Mouse (Mus musculus): ENCODE results near the gene Umps. TPM values are rescaled to one million over a fixed set of nuclear protein-coding genes. Genes with fewer than 3 reads are reported as not detected.
A peak's percentile ranks its signal among the peaks of the same experiment; 100 is the strongest.

The Umps gene
- polyA plus RNA-seq, 1 experiment from 2014 or later = 30.9 TPM

GRCm38 (mm10) chr16:33939133-33939531 lies 27.7 kb downstream of the Umps start:
- Histone ChIP-seq H3K27ac (ENCODE audit: low read length) (no peak overlapping the region), H3K4me2 (ENCODE audit: low read depth, low read length) (no peak overlapping the region), H3K27me3 (ENCODE audit: control insufficient read depth, insufficient read depth, low read depth, low read length) (no peaks in the 10 kb centered on the region), H3K9me3 (replicated peaks; ENCODE audit: control insufficient read depth, low read length) (no peaks in the 10 kb centered on the region), H3K4me1 (ENCODE audit: control insufficient read depth, low read depth, low read length) (peaks cover 4% of the 10 kb centered on the region; the same call in 1 of the 2 replicates), H3K9ac (ENCODE audit: low read depth, low read length) (no peak overlapping the region), H3K36me3 (ENCODE audit: control insufficient read depth, insufficient read depth) (no peaks in the 10 kb centered on the region), H3K4me3 (ENCODE audit: low read depth, low read length) (no peak overlapping the region)
- no peak for ATAC-seq (ENCODE audit: low read depth)
- WGBS (ENCODE audit: insufficient replicate concordance) = 66% methylated on average over 2 of the region's 2 CpGs

- no peak for ATAC-seq (ENCODE audit: low read depth)
- Histone ChIP-seq H3K27ac (ENCODE audit: low read length) (no peak overlapping the region), H3K36me3 (ENCODE audit: control insufficient read depth, insufficient read depth) (no peaks in the 10 kb centered on the region), H3K9ac (ENCODE audit: low read depth, low read length) (no peak overlapping the region), H3K4me1 (ENCODE audit: control insufficient read depth, low read depth, low read length) (peaks cover 4% of the 10 kb centered on the region; the same call in 1 of the 2 replicates), H3K27me3 (ENCODE audit: control insufficient read depth, insufficient read depth, low read depth, low read length) (no peaks in the 10 kb centered on the region), H3K9me3 (replicated peaks; ENCODE audit: control insufficient read depth, low read length) (no peaks in the 10 kb centered on the region), H3K4me2 (ENCODE audit: low read depth, low read length) (no peak overlapping the region), H3K4me3 (ENCODE audit: low read depth, low read length) (no peak overlapping the region)
- WGBS (ENCODE audit: insufficient replicate concordance) = 55% methylated on average over 12 of the region's 12 CpGs
Measured at GRCm38 (mm10) chr16:33938311-33939132, 28.3 kb downstream of the Umps start.

GRCm38 (mm10) chr16:33937567-33937966 lies 29.3 kb downstream of the Umps start:
- Histone ChIP-seq H3K27me3 (ENCODE audit: control insufficient read depth, insufficient read depth, low read depth, low read length) (no peaks in the 10 kb centered on the region), H3K4me3 (ENCODE audit: low read depth, low read length) (no peak overlapping the region), H3K4me2 (ENCODE audit: low read depth, low read length) (no peak overlapping the region), H3K9ac (ENCODE audit: low read depth, low read length) (no peak overlapping the region), H3K27ac (ENCODE audit: low read length) (no peak overlapping the region), H3K36me3 (ENCODE audit: control insufficient read depth, insufficient read depth) (no peaks in the 10 kb centered on the region), H3K4me1 (ENCODE audit: control insufficient read depth, low read depth, low read length) (peaks cover 4% of the 10 kb centered on the region; the same call in 1 of the 2 replicates), H3K9me3 (replicated peaks; ENCODE audit: control insufficient read depth, low read length) (no peaks in the 10 kb centered on the region)
- WGBS (ENCODE audit: insufficient replicate concordance) = 40% methylated on average over 8 of the region's 8 CpGs
- ATAC-seq (ENCODE audit: low read depth) = no peak

- no peak overlapping the region for H3K4me2 ChIP-seq (ENCODE audit: low read depth, low read length)
- no peaks in the 10 kb centered on the region for H3K27me3 ChIP-seq (ENCODE audit: control insufficient read depth, insufficient read depth, low read depth, low read length)
- H3K9me3 ChIP-seq (replicated peaks; ENCODE audit: control insufficient read depth, low read length) = no peaks in the 10 kb centered on the region
- no peak overlapping the region for H3K4me3 ChIP-seq (ENCODE audit: low read depth, low read length)
- peaks cover 4% of the 10 kb centered on the region; the same call in 1 of the 2 replicates for H3K4me1 ChIP-seq (ENCODE audit: control insufficient read depth, low read depth, low read length)
- no peak overlapping the region for H3K27ac ChIP-seq (ENCODE audit: low read length)
- 39% methylated on average over 4 of the region's 4 CpGs for WGBS (ENCODE audit: insufficient replicate concordance)
- no peak for ATAC-seq (ENCODE audit: low read depth)
- no peak overlapping the region for H3K9ac ChIP-seq (ENCODE audit: low read depth, low read length)
- H3K36me3 ChIP-seq (ENCODE audit: control insufficient read depth, insufficient read depth) = no peaks in the 10 kb centered on the region
Measured at GRCm38 (mm10) chr16:33936885-33937284, 30.0 kb downstream of the Umps start.

GRCm38 (mm10) chr16:33935407-33935785 lies 31.4 kb downstream of the Umps start:
- ATAC-seq (ENCODE audit: low read depth) = no peak
- H3K9me3 ChIP-seq (replicated peaks; ENCODE audit: control insufficient read depth, low read length) = no peaks in the 10 kb centered on the region
- no peak overlapping the region for H3K4me3 ChIP-seq (ENCODE audit: low read depth, low read length)
- H3K4me1 ChIP-seq (ENCODE audit: control insufficient read depth, low read depth, low read length) = peaks cover 4% of the 10 kb centered on the region; the same call in 1 of the 2 replicates
- no peaks in the 10 kb centered on the region for H3K27me3 ChIP-seq (ENCODE audit: control insufficient read depth, insufficient read depth, low read depth, low read length)
- H3K9ac ChIP-seq (ENCODE audit: low read depth, low read length) = no peak overlapping the region
- H3K36me3 ChIP-seq (ENCODE audit: control insufficient read depth, insufficient read depth) = no peaks in the 10 kb centered on the region
- H3K4me2 ChIP-seq (ENCODE audit: low read depth, low read length) = no peak overlapping the region
- WGBS (ENCODE audit: insufficient replicate concordance) = 76% methylated on average over 6 of the region's 6 CpGs
- H3K27ac ChIP-seq (ENCODE audit: low read length) = no peak overlapping the region

GRCm38 (mm10) chr16:33934701-33935406 lies 32.0 kb downstream of the Umps start:
- 44% methylated on average over 5 of the region's 5 CpGs for WGBS (ENCODE audit: insufficient replicate concordance)
- ATAC-seq (ENCODE audit: low read depth) = peak; percentile 39; the same call in 1 of the 2 replicates

GRCm38 (mm10) chr16:33933411-33933810 lies 33.4 kb downstream of the Umps start:
- no peak for ATAC-seq (ENCODE audit: low read depth)
- H3K4me2 ChIP-seq (ENCODE audit: low read depth, low read length) = no peak overlapping the region
- H3K4me1 ChIP-seq (ENCODE audit: control insufficient read depth, low read depth, low read length) = peaks cover 4% of the 10 kb centered on the region; the same call in 1 of the 2 replicates

More at GRCm38 (mm10) chr16:33934701-33935406, 32.0 kb downstream of the Umps start:
- H3K27ac ChIP-seq (ENCODE audit: low read length) = 0 out of 2 replicates have a peak overlapping the region, but pooled peaks have one; percentile 4
- H3K4me1 ChIP-seq (ENCODE audit: control insufficient read depth, low read depth, low read length) = peaks cover 4% of the 10 kb centered on the region; the same call in 1 of the 2 replicates
- H3K9ac ChIP-seq (ENCODE audit: low read depth, low read length) = no peak overlapping the region
- no peaks in the 10 kb centered on the region for H3K9me3 ChIP-seq (replicated peaks; ENCODE audit: control insufficient read depth, low read length)
- H3K36me3 ChIP-seq (ENCODE audit: control insufficient read depth, insufficient read depth) = no peaks in the 10 kb centered on the region
- H3K4me3 ChIP-seq (ENCODE audit: low read depth, low read length) = no peak overlapping the region
- no peak overlapping the region for H3K4me2 ChIP-seq (ENCODE audit: low read depth, low read length)
- no peaks in the 10 kb centered on the region for H3K27me3 ChIP-seq (ENCODE audit: control insufficient read depth, insufficient read depth, low read depth, low read length)

GRCm38 (mm10) chr16:33932126-33932525 lies 34.7 kb downstream of the Umps start:
- no peak overlapping the region for H3K4me2 ChIP-seq (ENCODE audit: low read depth, low read length)
- no peaks in the 10 kb centered on the region for H3K27me3 ChIP-seq (ENCODE audit: control insufficient read depth, insufficient read depth, low read depth, low read length)
- H3K4me1 ChIP-seq (ENCODE audit: control insufficient read depth, low read depth, low read length) = peaks cover 4% of the 10 kb centered on the region; the same call in 1 of the 2 replicates
- no peak overlapping the region for H3K4me3 ChIP-seq (ENCODE audit: low read depth, low read length)
- 32% methylated on average over 5 of the region's 5 CpGs for WGBS (ENCODE audit: insufficient replicate concordance)
- no peak overlapping the region for H3K9ac ChIP-seq (ENCODE audit: low read depth, low read length)
- no peak for ATAC-seq (ENCODE audit: low read depth)
- no peak overlapping the region for H3K27ac ChIP-seq (ENCODE audit: low read length)
- H3K36me3 ChIP-seq (ENCODE audit: control insufficient read depth, insufficient read depth) = no peaks in the 10 kb centered on the region
- H3K9me3 ChIP-seq (replicated peaks; ENCODE audit: control insufficient read depth, low read length) = no peaks in the 10 kb centered on the region

More at GRCm38 (mm10) chr16:33933411-33933810, 33.4 kb downstream of the Umps start:
- no peaks in the 10 kb centered on the region for H3K27me3 ChIP-seq (ENCODE audit: control insufficient read depth, insufficient read depth, low read depth, low read length)
- H3K9me3 ChIP-seq (replicated peaks; ENCODE audit: control insufficient read depth, low read length) = no peaks in the 10 kb centered on the region
- no peak overlapping the region for H3K4me3 ChIP-seq (ENCODE audit: low read depth, low read length)
- no peaks in the 10 kb centered on the region for H3K36me3 ChIP-seq (ENCODE audit: control insufficient read depth, insufficient read depth)
- H3K27ac ChIP-seq (ENCODE audit: low read length) = no peak overlapping the region
- H3K9ac ChIP-seq (ENCODE audit: low read depth, low read length) = no peak overlapping the region
- 72% methylated on average over 11 of the region's 11 CpGs for WGBS (ENCODE audit: insufficient replicate concordance)

GRCm38 (mm10) chr16:33931682-33932081 lies 35.2 kb downstream of the Umps start:
- Histone ChIP-seq H3K4me3 (ENCODE audit: low read depth, low read length) (no peak overlapping the region), H3K27ac (ENCODE audit: low read length) (no peak overlapping the region), H3K4me2 (ENCODE audit: low read depth, low read length) (no peak overlapping the region), H3K9ac (ENCODE audit: low read depth, low read length) (no peak overlapping the region), H3K36me3 (ENCODE audit: control insufficient read depth, insufficient read depth) (no peaks in the 10 kb centered on the region), H3K4me1 (ENCODE audit: control insufficient read depth, low read depth, low read length) (peaks cover 4% of the 10 kb centered on the region; the same call in 1 of the 2 replicates), H3K9me3 (replicated peaks; ENCODE audit: control insufficient read depth, low read length) (no peaks in the 10 kb centered on the region), H3K27me3 (ENCODE audit: control insufficient read depth, insufficient read depth, low read depth, low read length) (no peaks in the 10 kb centered on the region)
- ATAC-seq (ENCODE audit: low read depth) = no peak
- WGBS (ENCODE audit: insufficient replicate concordance) = 42% methylated on average over 2 of the region's 2 CpGs
